Mouse (Mus musculus): ENCODE data around the gene Gm7954. TPM values are rescaled to one million over a fixed set of nuclear protein-coding genes. Genes with fewer than 3 reads are reported as not detected.
"Not testable (repeated sequence)": the region's sequence is repeated elsewhere in the genome, so short reads cannot be mapped to it uniquely, and the experiment has no call there.

Gene Gm7954
- not detected in 2 replicates for polyA plus RNA-seq (2016; fragmentation: Nextera tagmentation; extraction: Ambion mirVana)

DNA sequence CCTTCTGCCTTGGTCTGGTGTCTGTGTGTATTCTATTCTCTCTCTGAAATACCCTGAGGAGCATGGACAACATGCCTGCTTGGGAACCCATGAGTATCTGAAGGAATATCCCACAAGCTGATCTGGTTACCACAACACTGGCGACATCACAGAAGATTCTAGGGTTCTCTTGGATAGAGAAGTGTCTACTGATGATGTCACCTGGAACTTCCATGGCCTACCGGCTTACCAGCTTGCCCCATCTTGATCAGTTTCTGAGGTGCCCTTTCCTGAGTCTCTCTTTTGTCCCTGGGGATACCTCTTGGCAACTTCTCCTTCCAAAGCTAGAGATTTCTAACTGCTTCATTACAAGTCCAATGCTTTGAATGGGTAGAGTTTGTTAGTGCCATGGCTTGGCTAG lies at the start of gene Gm7954:
Gene Gm7954 (minus strand): TSS at position 101 of the 400 bp plus-strand sequence.
- not testable (repeated sequence) for H3K4me1 ChIP-seq; H3K4me2 ChIP-seq (replicated peaks); H3K4me3 ChIP-seq; H3K27ac ChIP-seq; H3K9me3 ChIP-seq; ATAC-seq (ENCODE audit: insufficient number of reproducible peaks, insufficient read depth, low FRiP score, low TSS enrichment); H3K36me3 ChIP-seq; H3K27me3 ChIP-seq; H3K9ac ChIP-seq
- no CpG with 5 or more reads among the region's 2 CpGs for WGBS

DNA sequence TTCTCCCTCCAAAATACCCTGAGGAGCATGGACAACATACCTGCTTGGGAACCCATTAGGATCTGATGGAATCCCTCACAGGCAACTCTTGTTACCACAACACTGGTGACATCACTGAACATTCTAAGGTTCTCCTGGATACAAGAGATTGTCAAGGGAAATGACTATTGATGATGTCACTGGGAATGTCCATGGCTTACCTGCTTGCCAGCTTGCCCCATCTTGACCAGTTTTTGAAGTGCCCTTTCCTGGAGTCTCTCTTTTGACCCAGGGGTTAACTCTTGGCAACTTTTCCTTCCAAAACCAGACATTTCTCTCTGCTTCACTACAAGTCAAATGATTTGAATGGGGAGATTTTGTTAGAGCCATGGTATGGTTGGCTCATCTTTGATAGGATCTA lies 36.1 kb upstream of the Gm7954 start, which contains the start of gene Gm3486:
Gene Gm3486 (minus strand): TSS at position 101 of the 400 bp plus-strand sequence.
- not testable (repeated sequence) for H3K4me2 ChIP-seq (replicated peaks); H3K27me3 ChIP-seq; H3K4me1 ChIP-seq; H3K4me3 ChIP-seq; H3K36me3 ChIP-seq; H3K9ac ChIP-seq; H3K9me3 ChIP-seq; ATAC-seq (ENCODE audit: insufficient number of reproducible peaks, insufficient read depth, low FRiP score, low TSS enrichment); H3K27ac ChIP-seq

DNA sequence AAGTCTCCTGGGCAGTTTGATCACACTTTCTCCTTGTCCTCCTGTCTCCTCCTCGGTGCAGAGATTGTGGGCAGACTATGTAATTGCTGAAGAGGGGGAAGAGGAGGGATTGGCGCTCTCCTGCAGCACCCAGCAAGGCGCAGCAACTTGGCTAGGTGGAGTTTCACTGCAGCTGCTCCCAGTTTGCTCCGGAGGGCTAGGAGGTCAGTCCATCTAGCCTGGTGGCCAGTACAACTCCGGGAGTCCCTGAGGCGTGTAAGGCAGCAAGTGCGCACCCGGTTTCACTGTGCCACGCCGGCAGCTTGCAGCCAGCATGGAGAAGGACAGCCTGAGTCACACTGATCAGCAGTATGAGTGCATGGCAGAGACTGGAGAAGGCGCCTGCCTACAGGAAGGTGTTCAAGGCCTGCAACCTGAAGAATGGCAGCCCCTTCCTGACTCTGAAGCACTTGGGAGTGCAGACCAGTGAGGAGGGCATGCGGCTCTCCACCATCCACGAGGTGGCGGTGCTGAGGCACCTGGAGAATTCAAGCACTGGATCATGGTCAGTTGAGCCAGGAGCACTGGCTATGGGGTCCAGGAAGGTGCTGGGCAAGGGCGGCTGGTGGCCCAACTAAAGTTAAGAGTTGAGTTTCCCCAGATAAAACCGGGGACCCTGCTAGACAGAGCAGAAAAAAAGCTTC lies 27.8 kb downstream of the Gm7954 start:
- not testable (repeated sequence) for H3K27ac ChIP-seq; H3K4me3 ChIP-seq; H3K9ac ChIP-seq; H3K9me3 ChIP-seq; H3K27me3 ChIP-seq; H3K36me3 ChIP-seq; ATAC-seq (ENCODE audit: insufficient number of reproducible peaks, insufficient read depth, low FRiP score, low TSS enrichment); H3K4me1 ChIP-seq
- WGBS, result 13% methylated on average over 14 of the region's 16 CpGs
- H3K4me2 ChIP-seq (replicated peaks), result peak overlapping the region; percentile 34

DNA sequence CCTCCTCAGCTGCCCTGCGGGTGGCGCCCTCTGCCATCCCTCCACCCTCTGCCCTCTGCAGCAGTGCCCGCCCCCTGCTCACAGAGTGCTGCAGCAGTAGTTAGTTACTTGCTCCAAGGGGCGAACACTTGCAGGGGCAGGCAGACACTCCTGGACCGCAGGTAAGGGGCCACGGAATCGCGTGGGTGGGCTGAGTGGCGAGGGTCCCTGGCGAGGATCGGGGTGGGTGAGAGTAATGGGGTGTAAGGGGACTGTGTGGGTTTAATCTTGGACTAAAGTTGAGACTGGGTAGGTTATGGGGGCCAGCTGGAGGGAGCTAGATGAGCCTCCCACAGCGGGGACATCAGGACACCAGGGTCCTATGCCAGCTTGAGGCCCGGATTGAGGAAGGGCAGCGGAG lies 28.6 kb downstream of the Gm7954 start:
- not testable (repeated sequence) for H3K36me3 ChIP-seq; ATAC-seq (ENCODE audit: insufficient number of reproducible peaks, insufficient read depth, low FRiP score, low TSS enrichment); H3K4me3 ChIP-seq; H3K4me1 ChIP-seq; H3K9ac ChIP-seq; H3K27ac ChIP-seq; H3K27me3 ChIP-seq; H3K9me3 ChIP-seq
- 11% methylated on average over 14 of the region's 14 CpGs for WGBS
- peak overlapping the region; percentile 34 for H3K4me2 ChIP-seq (replicated peaks)

DNA sequence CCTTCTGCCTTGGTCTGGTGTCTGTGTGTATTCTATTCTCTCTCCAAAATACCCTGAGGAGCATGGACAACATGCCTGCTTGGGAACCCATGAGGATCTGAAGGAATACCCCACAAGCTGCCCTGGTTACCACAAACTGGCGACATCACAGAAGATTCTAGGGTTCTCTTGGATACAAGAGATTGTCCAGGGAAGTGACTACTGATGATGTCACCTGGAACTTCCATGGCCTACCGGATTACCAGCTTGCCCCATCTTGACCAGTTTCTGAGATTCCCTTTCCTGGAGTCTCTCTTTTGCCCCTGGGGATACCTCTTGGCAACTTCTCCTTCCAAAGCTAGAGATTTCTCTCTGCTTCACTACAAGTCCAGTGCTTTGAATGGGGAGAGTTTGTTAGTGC lies 45.1 kb downstream of the Gm7954 start, which contains the start of gene Gm6482:
Gene Gm6482 (minus strand): TSS at position 101 of the 400 bp plus-strand sequence.
- 80% methylated on average over 1 of the region's 2 CpGs for WGBS
- not testable (repeated sequence) for H3K9me3 ChIP-seq; H3K27ac ChIP-seq; H3K4me3 ChIP-seq; H3K36me3 ChIP-seq; H3K27me3 ChIP-seq; H3K4me1 ChIP-seq; ATAC-seq (ENCODE audit: insufficient number of reproducible peaks, insufficient read depth, low FRiP score, low TSS enrichment); H3K9ac ChIP-seq; H3K4me2 ChIP-seq (replicated peaks)

Other genes with a start within 250 kb of the Gm7954 start
- gene Gm2832, start 174.7 kb downstream of the Gm7954 start, polyA plus RNA-seq (2016; fragmentation: Nextera tagmentation; extraction: Ambion mirVana), result 0.23 and 0.29 TPM in 2 replicates
- not detected in 2 replicates for gene Gm5798, start 104.9 kb downstream of the Gm7954 start, polyA plus RNA-seq (2016; fragmentation: Nextera tagmentation; extraction: Ambion mirVana)
- not detected in 2 replicates for gene Gm7945, start 67.1 kb downstream of the Gm7954 start, polyA plus RNA-seq (2016; fragmentation: Nextera tagmentation; extraction: Ambion mirVana)
- not detected in 2 replicates for gene Gm6482, start 45.2 kb downstream of the Gm7954 start, polyA plus RNA-seq (2016; fragmentation: Nextera tagmentation; extraction: Ambion mirVana)
- not detected in 2 replicates for gene Gm3486, start 36.0 kb upstream of the Gm7954 start, polyA plus RNA-seq (2016; fragmentation: Nextera tagmentation; extraction: Ambion mirVana)
- gene Gm7970, start 102.1 kb upstream of the Gm7954 start, polyA plus RNA-seq (2016; fragmentation: Nextera tagmentation; extraction: Ambion mirVana), result not detected in 2 replicates
- gene 1700049E17Rik2, start 119.7 kb upstream of the Gm7954 start, polyA plus RNA-seq (2016; fragmentation: Nextera tagmentation; extraction: Ambion mirVana), result not detected in 2 replicates
- gene Gm3072, start 171.1 kb upstream of the Gm7954 start, polyA plus RNA-seq (2016; fragmentation: Nextera tagmentation; extraction: Ambion mirVana), result not detected in 2 replicates
- gene Gm3676, start 193.0 kb upstream of the Gm7954 start, polyA plus RNA-seq (2016; fragmentation: Nextera tagmentation; extraction: Ambion mirVana), result not detected in 2 replicates
- gene Gm8068, start 248.4 kb upstream of the Gm7954 start, polyA plus RNA-seq (2016; fragmentation: Nextera tagmentation; extraction: Ambion mirVana), result not detected in 2 replicates